Mouse (Mus musculus): Measurements from ENCODE around the gene Eif4g2.

GRCm38 (mm10) chr7:111080876-111081275 is 2.0 kb downstream of the Eif4g2 start:
- TF ChIP-seq CTCF (IDR thresholded peaks at IDR 0.05; ENCODE audit: borderline replicate concordance, extremely low read depth, insufficient read depth, insufficient read length): no peak
- TF ChIP-seq POLR2A (IDR thresholded peaks at IDR 0.05; ENCODE audit: borderline replicate concordance, extremely low read depth, insufficient read depth, insufficient read length, poor library complexity, severe bottlenecking): no peak
